ENCODE assay signal across 8 mouse cellular contexts in the genomic region with DNA sequence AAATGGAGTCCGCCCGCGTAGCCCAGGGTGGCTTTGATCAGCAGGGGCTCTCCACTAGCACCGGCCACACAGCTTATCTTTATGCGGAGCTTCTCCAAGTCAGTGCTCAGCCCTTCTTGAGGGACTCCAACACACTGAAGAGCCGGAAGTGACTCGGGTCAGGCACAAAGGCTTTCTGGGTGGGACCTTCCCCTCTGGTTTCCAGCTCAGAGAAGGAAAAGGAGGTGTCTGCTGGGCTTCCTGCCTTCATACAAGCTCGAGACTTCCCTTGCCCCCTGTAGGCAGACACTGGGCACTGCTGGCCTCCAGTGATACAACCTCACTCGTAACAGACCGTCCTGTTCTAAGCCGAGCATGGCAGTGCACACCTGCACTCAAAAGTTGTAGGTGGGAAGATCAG. TPM values are rescaled to one million over a fixed set of nuclear protein-coding genes. Genes with fewer than 3 reads are reported as not detected.
DNase-seq lines count a peak whose midpoint lies in the region; ATAC-seq and TF ChIP-seq lines count a peak whose summit lies in the region.

No protein-coding gene starts in this region.

- no peaks in the 10 kb centered on the region for H3K36me3 ChIP-seq in testis, adult 2 months (ENCODE audit: control insufficient read depth, insufficient read depth, low read length)

- no peak for DNase-seq in testis, postnatal 14 days (ENCODE audit: low spot score)
- DNase-seq in forelimb bud, embryonic 11.5 days (ENCODE audit: low read depth, low spot score): peak; percentile 24
- DNase-seq in kidney, postnatal 10 days: peak; percentile 79
- DNase-seq in right cerebral cortex, postnatal 10 days (ENCODE audit: low spot score in 2 of 2): no peak
- DNase-seq in ovary, postnatal 10 days (ENCODE audit: low spot score): no peak
- DNase-seq in testis, postnatal 10 days (ENCODE audit: low spot score): no peak

- no peaks in the 10 kb centered on the region for H3K27me3 ChIP-seq in testis, adult 2 months (ENCODE audit: control insufficient read depth, insufficient read depth, low read length)

- H3K4me1 ChIP-seq in testis, adult 2 months (ENCODE audit: control insufficient read depth, insufficient read depth, low read length): peaks cover 3% of the 10 kb centered on the region; the same call in 1 of the 2 replicates

- no peak overlapping the region for H3K27ac ChIP-seq in testis, adult 2 months (ENCODE audit: control insufficient read depth, insufficient read depth, low read depth, low read length)

- TF ChIP-seq POLR2A in testis, adult 2 months (IDR thresholded peaks at IDR 0.05; ENCODE audit: control insufficient read depth, low read depth, low read length): no peak

- TF ChIP-seq CTCF in testis, adult 2 months (IDR thresholded peaks at IDR 0.05; ENCODE audit: control insufficient read depth, insufficient read depth, insufficient replicate concordance, low read depth, low read length): peak; percentile 42; the same call in 1 of the 2 replicates

- H3K4me3 ChIP-seq in testis, adult 2 months (ENCODE audit: control insufficient read depth, low read depth, low read length): no peak overlapping the region

- ATAC-seq in megakaryocyte progenitor cell, adult 5-6 weeks (replicated peaks; ENCODE audit: poor library complexity): peak; percentile 88

RNA-seq across cellular contexts. Expression of gene Tmem184b, which starts 6.6 kb away (rescaled TPM):
- polyA plus RNA-seq in testis, adult 2 months (2012; rRNA removed): 9.7 and 11.8 TPM in 2 replicates
- total RNA-seq in megakaryocyte progenitor cell, adult 5-6 weeks (2015): 12.0 and 12.2 TPM in 2 replicates
- total RNA-seq in megakaryocyte progenitor cell, adult 5-6 weeks (2017): 4.0 and 4.3 TPM in 2 replicates

RNA-seq across cellular contexts. Expression of gene Maff, which starts 50.3 kb away (rescaled TPM):
- 0.77 and 1.1 TPM in 2 replicates for polyA plus RNA-seq in testis, adult 2 months (2012; rRNA removed)
- 3.2 and 3.9 TPM in 2 replicates for total RNA-seq in megakaryocyte progenitor cell, adult 5-6 weeks (2015)
- total RNA-seq in megakaryocyte progenitor cell, adult 5-6 weeks (2017): 1.5 and 1.7 TPM in 2 replicates

RNA-seq across cellular contexts. Expression of gene Csnk1e, which starts 58.6 kb away (rescaled TPM):
- 5.5 and 6.7 TPM in 2 replicates for polyA plus RNA-seq in testis, adult 2 months (2012; rRNA removed)
- 32.0 and 45.6 TPM in 2 replicates for total RNA-seq in megakaryocyte progenitor cell, adult 5-6 weeks (2015)
- total RNA-seq in megakaryocyte progenitor cell, adult 5-6 weeks (2017): 29.1 and 30.7 TPM in 2 replicates

Comparison
In these comparisons a context has a peak if more than half of its experiments do, and no peak if none do; other contexts are left out.
1. DNase-seq: peak in forelimb bud, embryonic 11.5 days (single experiment) and kidney, postnatal 10 days (single experiment); none in testis, postnatal 14 days (single experiment), right cerebral cortex, postnatal 10 days (0 of 2), ovary, postnatal 10 days (single experiment) and testis, postnatal 10 days (single experiment).